11 mouse cellular contexts compared by ENCODE assay signal in genomic region chr10:70081564-70082175, GRCm38 (mm10). TPM values are rescaled to one million over a fixed set of nuclear protein-coding genes. Genes with fewer than 3 reads are reported as not detected.
DNase-seq lines count a peak whose midpoint lies in the region; ATAC-seq and TF ChIP-seq lines count a peak whose summit lies in the region.
"Had no signal": no experiment of that assay in that cellular context is flagged by ENCODE, and none has a peak within 500 bp of the region (broad histone marks: within the 10 kb centered on the region; RNA-seq: fewer than 3 reads in every experiment).

No protein-coding gene starts in this region.

- no peaks in the 10 kb centered on the region for H3K79me2 ChIP-seq in C2C12 (ENCODE audit: control insufficient read depth, insufficient read depth)

- ATAC-seq in heart, embryonic 16.5 days (replicated peaks; ENCODE audit: extremely low read depth, insufficient read depth, low FRiP score), result peak; percentile 64
- ATAC-seq in liver, postnatal 0 days, result no peak
- ATAC-seq: forebrain, postnatal 0 days had no signal

- no peaks in the 10 kb centered on the region for H3K9me3 ChIP-seq in heart, embryonic 16.5 days (replicated peaks; ENCODE audit: control insufficient read depth, low read length)
- H3K9me3 ChIP-seq in liver, postnatal 0 days (ENCODE audit: low read length), result no peaks in the 10 kb centered on the region

- H3K4me2 ChIP-seq in heart, embryonic 16.5 days (ENCODE audit: low read depth, low read length), result peak overlapping the region; percentile 42; the same call in 1 of the 2 replicates
- H3K4me2 ChIP-seq in liver, postnatal 0 days (ENCODE audit: low read depth, low read length), result no peak overlapping the region

- DNase-seq in brain, adult 2 months (ENCODE audit: low read depth, low spot score), result peak; percentile 62
- no peak for DNase-seq in liver, postnatal 0 days
- no peak for DNase-seq in cerebellum, adult 11 months
- DNase-seq in testis, postnatal 14 days (ENCODE audit: low spot score), result no peak
- no peak for DNase-seq in urinary bladder, adult 2 months (ENCODE audit: low spot score)
- DNase-seq: adrenal gland, postnatal 36 days; cerebellum, postnatal 25 days; forebrain, postnatal 0 days had no signal

- no peak overlapping the region for H3K9ac ChIP-seq in heart, embryonic 16.5 days (ENCODE audit: low read length)
- no peak overlapping the region for H3K9ac ChIP-seq in liver, postnatal 0 days (replicated peaks)
- H3K9ac ChIP-seq: forebrain, postnatal 0 days had no signal

- no peak for TF ChIP-seq CTCF in C2C12 (IDR thresholded peaks at IDR 0.05; ENCODE audit: control insufficient read depth, insufficient read depth, insufficient read length)
- TF ChIP-seq CTCF in liver, postnatal 0 days (IDR thresholded peaks at IDR 0.05; ENCODE audit: low read depth), result no peak

- peak overlapping the region; percentile 61 for H3K27ac ChIP-seq in heart, embryonic 16.5 days (ENCODE audit: low read length)
- H3K27ac ChIP-seq in liver, postnatal 0 days (ENCODE audit: low read depth), result peak overlapping the region; percentile 22; the same call in 1 of the 2 replicates

- 32% methylated on average over 19 of the region's 19 CpGs for WGBS in heart, embryonic 16.5 days
- WGBS in liver, postnatal 0 days (ENCODE audit: insufficient replicate concordance), result 58% methylated on average over 19 of the region's 19 CpGs

- H3K27me3 ChIP-seq in C2C12 (ENCODE audit: control insufficient read depth, insufficient read depth, insufficient read length), result no peaks in the 10 kb centered on the region
- no peaks in the 10 kb centered on the region for H3K27me3 ChIP-seq in heart, embryonic 16.5 days (ENCODE audit: control insufficient read depth, insufficient read depth, low read length)
- no peaks in the 10 kb centered on the region for H3K27me3 ChIP-seq in liver, postnatal 0 days (ENCODE audit: insufficient read depth, low read length)
- H3K27me3 ChIP-seq: megakaryocyte, embryonic 14.5 days had no signal

- no peaks in the 10 kb centered on the region for H3K36me3 ChIP-seq in C2C12 (ENCODE audit: control insufficient read depth, insufficient read depth)
- H3K36me3 ChIP-seq in heart, embryonic 16.5 days (ENCODE audit: control insufficient read depth, insufficient read depth), result no peaks in the 10 kb centered on the region
- no peaks in the 10 kb centered on the region for H3K36me3 ChIP-seq in liver, postnatal 0 days (replicated peaks; ENCODE audit: insufficient read depth, low read length)

- no peak for TF ChIP-seq EP300 in liver, postnatal 0 days (IDR thresholded peaks at IDR 0.05; ENCODE audit: low read depth)

- H3K4me3 ChIP-seq in C2C12 (ENCODE audit: insufficient read depth, poor library complexity, severe bottlenecking), result no peak overlapping the region
- no peak overlapping the region for H3K4me3 ChIP-seq in heart, embryonic 16.5 days (ENCODE audit: low read length)
- no peak overlapping the region for H3K4me3 ChIP-seq in liver, postnatal 0 days (ENCODE audit: low read depth, low read length)
- H3K4me3 ChIP-seq: megakaryocyte, embryonic 14.5 days had no signal

- no peaks in the 10 kb centered on the region for H3K79me3 ChIP-seq in C2C12 (ENCODE audit: low read depth)

- peaks cover 16% of the 10 kb centered on the region for H3K4me1 ChIP-seq in heart, embryonic 16.5 days (ENCODE audit: control insufficient read depth, insufficient read depth, low read length)
- no peaks in the 10 kb centered on the region for H3K4me1 ChIP-seq in liver, postnatal 0 days (ENCODE audit: insufficient read depth)
- H3K4me1 ChIP-seq: megakaryocyte, embryonic 14.5 days had no signal

- H3ac ChIP-seq in C2C12 (ENCODE audit: control insufficient read depth, insufficient read length, low read depth), result no peak overlapping the region

TF ChIP-seq in C2C12, 6 proteins besides CTCF, POLR2A, EP300 and RAD21:
- TF ChIP-seq MAX (IDR thresholded peaks at IDR 0.05) (no peak), MYOD1 (IDR thresholded peaks at IDR 0.05; ENCODE audit: control insufficient read depth, insufficient read length, low read depth) (peak; percentile 58)

RNA-seq across cellular contexts. Expression of gene Ccdc6, which starts 15.3 kb away (rescaled TPM):
- 16.8 TPM for polyA plus RNA-seq in C2C12 (2012; fragmentation: generic; extraction: Trizol)
- polyA plus RNA-seq in heart, embryonic 16.5 days (2015; fragmentation: Nextera tagmentation; extraction: Ambion mirVana), result 13.1 and 14.0 TPM in 2 replicates
- polyA plus RNA-seq in liver, postnatal 0 days (2015; fragmentation: Nextera tagmentation; extraction: Ambion mirVana), result 5.5 and 6.3 TPM in 2 replicates
- 37.9 and 45.4 TPM in 2 replicates for polyA plus RNA-seq in urinary bladder, adult 2 months (2012; rRNA removed)
